Mouse (Mus musculus) testis, adult 2 months (tissue): ENCODE results near the gene Hist1h4f.

ENCODE experiments used
- CTCF ChIP-seq: fragments of 200-500 bp; IDR thresholded peaks from 2 replicates; pipeline ENCODE4 v1.5.1; 2012; ENCODE audit warnings: low read depth, mild to moderate bottlenecking, inconsistent platforms, low read length, moderate library complexity; ENCODE audit not compliant: control insufficient read depth, insufficient read depth, insufficient replicate concordance
- POLR2A ChIP-seq: fragments of 200-500 bp; IDR thresholded peaks from 2 replicates; pipeline ENCODE4 v1.6.1; 2012; ENCODE audit warnings: low read depth, mild to moderate bottlenecking, inconsistent platforms, low read length, moderate library complexity; ENCODE audit not compliant: control insufficient read depth

GRCm38 (mm10) chr13:23546694-23547093 is 4.8 kb downstream of the Hist1h4f start:
- TF ChIP-seq CTCF (no peak), POLR2A (no peak)
